Mouse (Mus musculus): ENCODE results near the gene Mgp.
A peak's percentile ranks its signal among the peaks of the same experiment; 100 is the strongest.

Gene Mgp

GRCm38 (mm10) chr6:136875670-136876069 is at the start of gene Mgp:
Mgp (minus strand) TSS chr6:136875823.
- DNase-seq (ENCODE audit: low spot score) = peak; percentile 52

GRCm38 (mm10) chr6:136925049-136925448 is 49.4 kb upstream of the Mgp start:
- DNase-seq (ENCODE audit: low spot score) = no peak

GRCm38 (mm10) chr6:136923532-136923931 is 47.9 kb upstream of the Mgp start, which contains the start of gene Pde6h:
Pde6h (plus strand) TSS chr6:136923832.
- DNase-seq (ENCODE audit: low spot score) = no peak

GRCm38 (mm10) chr6:136922871-136923270 is 47.2 kb upstream of the Mgp start:
- DNase-seq (ENCODE audit: low spot score) = no peak

GRCm38 (mm10) chr6:136922080-136922479 is 46.5 kb upstream of the Mgp start, which contains the start of gene Erp27:
Erp27 (minus strand) TSS chr6:136922180.
- no peak for DNase-seq (ENCODE audit: low spot score)

DNA sequence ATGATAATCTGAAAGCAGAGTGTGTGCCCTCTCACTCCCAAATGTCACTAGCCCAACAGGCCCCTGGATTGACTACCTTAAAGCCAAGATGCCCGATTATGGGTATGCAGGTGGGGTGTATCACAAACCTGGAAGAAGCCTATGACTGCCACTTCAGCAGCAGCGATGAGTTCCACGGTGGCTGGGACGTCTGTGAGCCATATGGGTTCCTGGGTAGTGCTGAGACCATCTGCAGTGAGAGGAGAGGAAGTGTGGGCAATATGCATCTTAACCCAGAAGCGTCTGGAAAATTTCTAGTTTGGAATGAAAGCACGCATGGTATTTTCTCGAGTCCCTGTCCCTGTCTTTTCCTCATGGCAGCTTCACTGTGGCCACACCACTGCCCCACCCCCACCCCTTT is 46.0 kb upstream of the Mgp start:
- DNase-seq (ENCODE audit: low spot score) = no peak

GRCm38 (mm10) chr6:136920320-136921257 is 45.0 kb upstream of the Mgp start:
- peak; percentile 28 for DNase-seq (ENCODE audit: low spot score)

DNA sequence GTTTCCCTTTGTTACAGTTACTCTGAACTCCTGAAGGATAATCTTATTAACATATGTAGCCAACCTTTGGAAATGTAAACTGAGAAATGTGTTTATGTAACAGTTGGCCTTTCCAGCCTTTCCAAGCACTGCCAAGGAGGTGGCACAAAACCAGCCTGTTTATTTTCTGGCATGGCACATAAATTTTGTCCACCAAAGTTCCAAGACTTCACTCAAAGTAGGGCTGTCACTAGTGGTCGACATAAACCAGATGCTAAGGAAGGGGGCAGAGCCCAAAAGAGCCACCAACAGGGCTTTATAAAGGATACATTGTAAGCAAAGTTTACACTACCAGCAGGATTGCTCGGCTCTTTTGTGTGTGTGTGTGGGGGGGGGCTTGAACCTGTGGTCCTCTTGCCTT is 42.3 kb upstream of the Mgp start:
- no peak for DNase-seq (ENCODE audit: low spot score)

- no peak for DNase-seq (ENCODE audit: low spot score)
These were observed 40.2 kb upstream of the Mgp start for GRCm38 (mm10) chr6:136915721-136916395.

DNA sequence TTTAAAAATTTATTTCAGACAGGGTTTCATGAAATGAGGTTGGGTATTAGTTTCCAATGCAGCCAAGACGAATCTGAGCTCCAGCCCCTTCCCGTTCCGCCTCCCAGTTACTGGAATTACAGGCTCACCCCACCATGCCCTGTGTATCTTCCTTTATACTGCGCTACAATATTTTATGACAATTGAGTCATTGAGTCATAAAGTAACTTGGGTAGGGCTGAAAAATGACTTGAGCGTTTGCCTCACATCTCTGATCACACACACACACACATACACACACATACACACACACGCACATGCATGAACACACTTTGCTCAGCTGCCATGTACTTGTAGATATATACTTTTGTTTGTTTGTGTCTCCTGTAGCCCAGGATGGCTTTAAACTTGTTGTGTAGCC is 38.6 kb upstream of the Mgp start:
- DNase-seq (ENCODE audit: low spot score) = no peak

- DNase-seq (ENCODE audit: low spot score) = peak; percentile 14
These were observed 37.9 kb upstream of the Mgp start for GRCm38 (mm10) chr6:136913384-136914126.

GRCm38 (mm10) chr6:136912751-136913265 is 37.2 kb upstream of the Mgp start:
- DNase-seq (ENCODE audit: low spot score) = no peak

DNA sequence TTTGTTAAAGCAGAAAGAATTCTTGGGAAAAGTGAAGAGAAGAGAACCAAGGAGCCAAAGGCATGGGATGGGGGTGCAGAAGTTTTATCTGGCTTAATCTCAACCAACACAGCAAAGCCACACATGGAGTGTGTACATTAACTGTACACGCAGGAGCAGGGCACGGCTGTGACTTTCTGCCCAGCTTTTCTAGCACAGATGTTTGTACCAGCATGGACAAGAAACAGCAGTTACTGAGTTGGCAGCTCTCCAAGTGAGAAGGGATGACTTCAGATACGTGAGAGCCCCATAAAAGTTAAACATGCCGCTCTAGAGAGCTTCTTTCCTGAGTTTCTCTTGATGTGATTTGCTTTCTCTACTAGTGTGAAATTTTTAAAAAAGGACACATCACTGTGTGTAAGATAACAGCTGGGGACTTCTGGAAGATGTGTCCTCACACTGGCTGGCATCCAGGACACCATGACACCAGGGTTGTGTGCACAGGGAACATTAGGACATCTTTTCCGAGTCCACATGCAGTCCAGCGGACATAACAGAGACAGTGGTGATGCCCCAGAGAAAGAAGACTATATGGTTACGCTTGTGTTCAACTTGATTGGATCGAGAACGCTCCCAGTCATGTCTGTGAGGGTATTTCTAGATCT is 34.7 kb upstream of the Mgp start:
- no peak for DNase-seq (ENCODE audit: low spot score)

GRCm38 (mm10) chr6:136906937-136907293 is 31.3 kb upstream of the Mgp start:
- DNase-seq (ENCODE audit: low spot score) = no peak

- DNase-seq (ENCODE audit: low spot score) = no peak
These were observed 30.8 kb upstream of the Mgp start for GRCm38 (mm10) chr6:136906283-136906936.

GRCm38 (mm10) chr6:136903885-136904470 is 28.4 kb upstream of the Mgp start:
- DNase-seq (ENCODE audit: low spot score) = no peak

GRCm38 (mm10) chr6:136902527-136902926 is 26.9 kb upstream of the Mgp start:
- no peak for DNase-seq (ENCODE audit: low spot score)

- DNase-seq (ENCODE audit: low spot score) = no peak
These were observed 25.4 kb upstream of the Mgp start for GRCm38 (mm10) chr6:136901010-136901409.

DNA sequence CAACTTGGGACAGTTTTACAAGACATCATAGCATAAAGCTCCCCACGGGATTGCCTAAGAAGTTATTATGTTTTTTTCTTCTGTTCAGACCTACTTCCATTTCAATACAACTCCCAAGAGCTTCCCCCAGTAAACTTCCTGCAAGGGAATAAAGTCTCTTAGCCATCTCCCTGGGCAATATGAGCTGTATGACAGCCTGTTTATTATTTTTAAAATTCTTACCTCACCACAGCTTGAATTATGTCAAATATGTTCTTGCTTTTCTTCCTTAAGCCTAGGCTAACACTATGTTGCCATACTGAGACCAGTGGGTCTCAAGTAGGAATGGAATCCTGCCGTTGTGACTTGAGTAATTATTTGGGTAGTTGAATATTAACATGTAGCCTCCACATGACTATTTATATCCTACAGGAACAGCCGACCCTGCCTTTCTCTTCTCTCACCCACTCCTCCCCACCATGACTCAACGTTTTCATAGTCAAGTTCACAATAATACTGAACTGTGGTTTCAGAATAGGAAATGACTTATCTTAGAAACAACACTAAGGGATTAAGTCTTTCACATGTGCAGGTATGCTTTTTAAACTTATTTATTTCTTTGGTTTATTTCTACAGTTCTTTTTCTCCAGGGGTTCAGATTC is 24.9 kb upstream of the Mgp start:
- DNase-seq (ENCODE audit: low spot score) = no peak

- no peak for DNase-seq (ENCODE audit: low spot score)
These were observed 23.3 kb upstream of the Mgp start for GRCm38 (mm10) chr6:136898954-136899353.

Data from ovary, adult 18-20 months (tissue).